In the genomic region with DNA sequence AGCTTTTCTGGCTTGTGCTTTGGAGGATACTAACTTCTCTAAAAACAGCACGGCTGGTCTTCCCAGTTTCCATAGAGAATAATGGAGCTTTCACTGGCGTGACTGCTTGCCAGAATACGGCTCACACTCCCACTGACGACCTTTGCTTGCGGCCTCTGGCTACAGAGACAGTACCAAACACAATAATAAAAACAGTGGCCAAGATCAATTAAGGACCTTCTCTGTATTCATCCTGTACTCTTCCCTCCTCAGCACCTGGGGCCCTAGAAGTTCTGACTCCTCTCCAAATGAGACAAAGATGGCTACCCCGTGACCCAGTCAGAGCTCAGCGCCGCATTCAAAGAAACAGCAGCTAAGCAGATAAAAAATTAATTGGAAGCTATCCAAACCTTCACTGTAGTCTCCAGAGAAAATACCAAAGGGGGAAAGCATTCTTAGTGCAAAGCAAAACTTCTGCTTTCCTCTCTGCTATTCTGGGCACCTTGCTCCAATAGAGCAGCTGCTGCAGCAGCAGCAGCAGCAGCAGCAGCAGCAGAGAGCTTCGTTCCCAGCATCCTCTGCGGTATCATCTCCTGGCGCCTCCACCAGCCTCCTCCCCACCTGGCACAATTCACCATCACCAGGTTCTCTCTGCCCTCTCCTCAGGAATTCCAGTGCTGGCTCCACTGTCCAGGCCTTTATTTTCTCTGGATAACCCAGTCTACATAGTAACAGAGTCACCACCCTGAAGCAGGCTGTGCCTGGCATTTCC, we compare ENCODE assay signal across 9 mouse cellular contexts. TPM values are rescaled to one million over a fixed set of nuclear protein-coding genes. Genes with fewer than 3 reads are reported as not detected.
DNase-seq lines count a peak whose midpoint lies in the region; ATAC-seq and TF ChIP-seq lines count a peak whose summit lies in the region.
"Had no signal": no experiment of that assay in that cellular context is flagged by ENCODE, and none has a peak within 500 bp of the region (broad histone marks: within the 10 kb centered on the region; RNA-seq: fewer than 3 reads in every experiment).

No protein-coding gene starts in this region.

- no peak for TF ChIP-seq CTCF in thymus, adult 2 months (IDR thresholded peaks at IDR 0.05; ENCODE audit: borderline replicate concordance, control insufficient read depth, extremely low read depth, insufficient read depth, low read length, poor library complexity)

- peak overlapping the region; percentile 55 for H3K27ac ChIP-seq in intestine, embryonic 16.5 days (ENCODE audit: low read length)
- peak overlapping the region; percentile 73 for H3K27ac ChIP-seq in stomach, embryonic 15.5 days
- no peak overlapping the region for H3K27ac ChIP-seq in thymus, adult 2 months (ENCODE audit: control insufficient read depth, insufficient read depth, low read length)
- H3K27ac ChIP-seq: liver, embryonic 12.5 days had no signal

- ATAC-seq in frontal cortex, adult (ENCODE audit: low TSS enrichment), result peak; percentile 41
- peak; percentile 55 for ATAC-seq in intestine, embryonic 16.5 days
- ATAC-seq in stomach, embryonic 15.5 days (ENCODE audit: insufficient read depth, low FRiP score, low read depth), result peak; percentile 54
- ATAC-seq: liver, embryonic 12.5 days had no signal

- no peak overlapping the region for H3K9ac ChIP-seq in intestine, embryonic 16.5 days (ENCODE audit: low read depth, low read length)
- H3K9ac ChIP-seq in stomach, embryonic 15.5 days, result no peak overlapping the region
- H3K9ac ChIP-seq: liver, embryonic 12.5 days had no signal

- no peaks in the 10 kb centered on the region for H3K9me3 ChIP-seq in intestine, embryonic 16.5 days (ENCODE audit: control insufficient read depth, low read length)
- no peaks in the 10 kb centered on the region for H3K9me3 ChIP-seq in stomach, embryonic 15.5 days
- H3K9me3 ChIP-seq: liver, embryonic 12.5 days had no signal

- 42% methylated on average over 11 of the region's 11 CpGs for WGBS in intestine, embryonic 16.5 days
- 51% methylated on average over 11 of the region's 11 CpGs for WGBS in stomach, embryonic 15.5 days
- 83% methylated on average over 11 of the region's 11 CpGs for WGBS in thymus, adult 2 months

- no peak for TF ChIP-seq POLR2A in thymus, adult 2 months (IDR thresholded peaks at IDR 0.05; ENCODE audit: control insufficient read depth, extremely low read depth, insufficient read depth, low read length, poor library complexity)

- H3K4me1 ChIP-seq in intestine, embryonic 16.5 days (ENCODE audit: control insufficient read depth, insufficient read depth, low read length), result peaks cover 11% of the 10 kb centered on the region
- peaks cover 11% of the 10 kb centered on the region; the same call in 1 of the 2 replicates for H3K4me1 ChIP-seq in stomach, embryonic 15.5 days
- no peaks in the 10 kb centered on the region for H3K4me1 ChIP-seq in thymus, adult 2 months (replicated peaks; ENCODE audit: control insufficient read depth, insufficient read depth, low read length)
- H3K4me1 ChIP-seq: liver, embryonic 12.5 days had no signal

- no peak for DNase-seq in frontal cortex, postnatal 14 days (ENCODE audit: low spot score in 2 of 2)
- peak; percentile 35 for DNase-seq in ovary, postnatal 10 days (ENCODE audit: low spot score)
- no peak for DNase-seq in ovary, adult 18-20 months (ENCODE audit: low spot score)
- no peak for DNase-seq in right cerebral cortex, postnatal 25 days
- DNase-seq in thymus, adult 2 months, result no peak

- no peaks in the 10 kb centered on the region for H3K27me3 ChIP-seq in intestine, embryonic 16.5 days (replicated peaks; ENCODE audit: control insufficient read depth, insufficient read depth, low read length)
- no peaks in the 10 kb centered on the region for H3K27me3 ChIP-seq in stomach, embryonic 15.5 days (replicated peaks)
- H3K27me3 ChIP-seq in thymus, adult 2 months (ENCODE audit: control insufficient read depth, insufficient read depth, low read length), result no peaks in the 10 kb centered on the region
- H3K27me3 ChIP-seq: liver, embryonic 12.5 days had no signal

- H3K4me2 ChIP-seq in intestine, embryonic 16.5 days (ENCODE audit: low read depth, low read length), result no peak overlapping the region
- 0 out of 2 replicates have a peak overlapping the region, but pooled peaks have one; percentile 0 for H3K4me2 ChIP-seq in stomach, embryonic 15.5 days
- H3K4me2 ChIP-seq: liver, embryonic 12.5 days had no signal

- no peaks in the 10 kb centered on the region for H3K36me3 ChIP-seq in intestine, embryonic 16.5 days (ENCODE audit: control insufficient read depth, insufficient read depth, low read length)
- H3K36me3 ChIP-seq in stomach, embryonic 15.5 days, result no peaks in the 10 kb centered on the region
- H3K36me3 ChIP-seq in thymus, adult 2 months (ENCODE audit: control insufficient read depth, insufficient read depth, low read length), result no peaks in the 10 kb centered on the region
- H3K36me3 ChIP-seq: liver, embryonic 12.5 days had no signal

- no peak overlapping the region for H3K4me3 ChIP-seq in intestine, embryonic 16.5 days (ENCODE audit: low read length)
- no peak overlapping the region for H3K4me3 ChIP-seq in stomach, embryonic 15.5 days (replicated peaks)
- no peak overlapping the region for H3K4me3 ChIP-seq in thymus, adult 2 months (ENCODE audit: control insufficient read depth, insufficient read depth, low read length)
- H3K4me3 ChIP-seq: liver, embryonic 12.5 days had no signal

RNA-seq across cellular contexts. Expression of a gene that starts 20.6 kb away (rescaled TPM):
- 0.89 TPM in 2 replicates for polyA plus RNA-seq in intestine, embryonic 16.5 days (2015; fragmentation: Nextera tagmentation; extraction: Ambion mirVana)
- 1.7 and 1.8 TPM in 2 replicates for polyA plus RNA-seq in stomach, embryonic 15.5 days (2015; fragmentation: Nextera tagmentation; extraction: Ambion mirVana)
- 0.14 and 0.31 TPM in 2 replicates for polyA plus RNA-seq in thymus, adult 2 months (2012; rRNA removed)

RNA-seq across cellular contexts. Expression of a gene that starts 26.9 kb away (rescaled TPM):
- not detected in 2 replicates for polyA plus RNA-seq in intestine, embryonic 16.5 days (2015; fragmentation: Nextera tagmentation; extraction: Ambion mirVana)
- not detected in 2 replicates for polyA plus RNA-seq in stomach, embryonic 15.5 days (2015; fragmentation: Nextera tagmentation; extraction: Ambion mirVana)
- polyA plus RNA-seq in thymus, adult 2 months (2012; rRNA removed), result not detected in 2 replicates
- polyA plus RNA-seq: liver, embryonic 12.5 days had no signal
